Mouse (Mus musculus) limb, embryonic 12.5 days (tissue): Measurements from ENCODE around the gene Timp3. TPM values are rescaled to one million over a fixed set of nuclear protein-coding genes. Genes with fewer than 3 reads are reported as not detected.

Source experiments
- ATAC-seq: fragments of 200-750 bp; cut with Nextera tagmentation; 2 replicates; pipeline ENCODE4 v1.8.0; 2017; ENCODE audit warnings: low read depth, moderate TSS enrichment; ENCODE audit not compliant: insufficient number of reproducible peaks, insufficient read depth, low FRiP score, low TSS enrichment
- H3K27ac ChIP-seq: fragments of 300-500 bp; sonication (generic); 2 replicates; pipeline ENCODE4 v1.5.1; 2016; ENCODE audit warnings: mild to moderate bottlenecking, moderate library complexity
- H3K27me3 ChIP-seq: fragments of 300-500 bp; sonication (generic); 2 replicates; pipeline ENCODE4 v1.6.1; 2016; ENCODE audit warnings: mild to moderate bottlenecking, moderate library complexity
- H3K36me3 ChIP-seq: fragments of 300-500 bp; sonication (generic); 2 replicates; pipeline ENCODE4 v1.6.1; 2016; ENCODE audit warnings: mild to moderate bottlenecking, moderate library complexity
- H3K4me1 ChIP-seq: fragments of 300-500 bp; sonication (generic); replicated peaks from 2 replicates; pipeline ENCODE4 v1.6.1; 2016
- H3K4me2 ChIP-seq: fragments of 300-500 bp; sonication (generic); 2 replicates; pipeline ENCODE4 v1.6.1; 2016; ENCODE audit warnings: mild to moderate bottlenecking, moderate library complexity
- H3K4me3 ChIP-seq: fragments of 300-500 bp; sonication (generic); replicated peaks from 2 replicates; pipeline ENCODE4 v1.5.1; 2016; ENCODE audit warnings: mild to moderate bottlenecking
- H3K9ac ChIP-seq: fragments of 300-500 bp; sonication (generic); replicated peaks from 2 replicates; pipeline ENCODE4 v1.6.1; 2016; ENCODE audit warnings: mild to moderate bottlenecking, moderate library complexity
- H3K9me3 ChIP-seq: fragments of 300-500 bp; sonication (generic); 2 replicates; pipeline ENCODE4 v1.6.1; 2016; ENCODE audit warnings: mild to moderate bottlenecking, moderate library complexity
- WGBS: fragments of 180-500 bp; shearing (Covaris S2); methylation state at CpG from one replicate; pipeline ENCODE4 v1.1.7; 2016; 5-methylcytosine and 5-hydroxymethylcytosine counted together
- polyA plus RNA-seq: library from polyadenylated mRNA; unstranded; fragments of >200 nt; fragmentation: Nextera tagmentation; extraction: Ambion mirVana; gene quantifications from 2 replicates; pipeline ENCODE4 v1.2.1, GENCODE M21; 2016

Timp3 gene
- polyA plus RNA-seq, 1 experiment from 2014 or later = 66.3 TPM

DNA sequence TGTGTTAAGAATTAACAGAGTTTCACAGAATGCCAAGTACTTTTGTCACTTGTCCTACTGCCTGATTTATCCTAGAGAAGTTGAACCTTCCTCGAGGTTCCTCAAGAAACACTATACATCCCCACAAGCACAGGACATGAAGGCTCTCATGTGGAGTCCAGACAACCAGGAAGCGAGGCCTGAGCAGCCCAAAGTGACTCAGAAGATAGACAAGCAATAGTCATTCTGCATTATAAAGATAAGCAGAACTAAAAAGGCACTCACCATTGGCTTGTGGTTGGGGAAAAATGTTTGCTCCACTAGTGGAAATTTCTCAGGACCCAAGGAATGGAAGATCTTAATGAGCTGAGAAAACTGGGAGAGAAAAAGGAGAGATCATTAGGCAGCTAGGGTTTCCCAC, 51.1 kb downstream of the Timp3 start:
- 86% methylated on average over 2 of the region's 2 CpGs for WGBS
- ATAC-seq = no peak
- Histone ChIP-seq H3K4me2 (no peak overlapping the region), H3K4me1 (no peaks in the 10 kb centered on the region), H3K27ac (no peak overlapping the region), H3K9ac (no peak overlapping the region), H3K9me3 (no peaks in the 10 kb centered on the region), H3K27me3 (no peaks in the 10 kb centered on the region), H3K4me3 (no peak overlapping the region), H3K36me3 (peaks cover 27% of the 10 kb centered on the region)

DNA sequence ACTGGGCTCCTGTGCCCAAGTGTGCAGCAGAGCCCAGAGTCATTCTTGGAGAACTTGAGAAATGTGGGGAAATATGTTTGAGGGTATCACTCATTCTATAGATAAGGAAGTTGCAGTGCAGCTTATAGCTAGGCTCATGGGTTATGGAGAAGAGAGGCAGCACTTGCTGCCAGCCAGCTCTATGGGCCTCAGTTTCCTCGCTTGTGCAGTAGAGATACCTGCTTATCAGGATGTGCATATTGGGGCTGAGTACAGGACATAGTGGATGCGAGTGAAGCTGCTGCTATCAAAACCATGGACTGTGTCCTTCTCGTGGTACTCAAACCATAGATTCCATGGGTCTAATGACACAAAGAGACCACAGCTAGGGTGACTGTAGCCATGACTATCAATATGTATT, 52.3 kb downstream of the Timp3 start:
- H3K4me1 ChIP-seq = no peaks in the 10 kb centered on the region
- H3K4me2 ChIP-seq = no peak overlapping the region
- H3K9me3 ChIP-seq = no peaks in the 10 kb centered on the region
- peaks cover 18% of the 10 kb centered on the region for H3K36me3 ChIP-seq
- H3K4me3 ChIP-seq = no peak overlapping the region
- no peak overlapping the region for H3K27ac ChIP-seq
- H3K9ac ChIP-seq = no peak overlapping the region
- WGBS = 94% methylated on average over 3 of the region's 3 CpGs
- H3K27me3 ChIP-seq = no peaks in the 10 kb centered on the region
- no peak for ATAC-seq

GRCm38 (mm10) chr10:86356819-86357563, 56.8 kb downstream of the Timp3 start:
- Histone ChIP-seq H3K4me2 (no peak overlapping the region), H3K36me3 (no peaks in the 10 kb centered on the region), H3K4me3 (no peak overlapping the region), H3K9ac (no peak overlapping the region), H3K9me3 (no peaks in the 10 kb centered on the region), H3K27me3 (no peaks in the 10 kb centered on the region), H3K27ac (no peak overlapping the region), H3K4me1 (peaks cover 16% of the 10 kb centered on the region)
- no peak for ATAC-seq
- 57% methylated on average over 5 of the region's 5 CpGs for WGBS

- H3K27ac ChIP-seq = no peak overlapping the region
- no peaks in the 10 kb centered on the region; the same call in 1 of the 2 replicates for H3K27me3 ChIP-seq
- H3K9ac ChIP-seq = no peak overlapping the region
- WGBS = 81% methylated on average over 7 of the region's 7 CpGs
- no peaks in the 10 kb centered on the region for H3K36me3 ChIP-seq
- ATAC-seq = no peak
- H3K4me1 ChIP-seq = peaks cover 17% of the 10 kb centered on the region
- H3K9me3 ChIP-seq = no peaks in the 10 kb centered on the region
- H3K4me2 ChIP-seq = no peak overlapping the region
- H3K4me3 ChIP-seq = no peak overlapping the region
Observed at GRCm38 (mm10) chr10:86358307-86358975, 58.3 kb downstream of the Timp3 start.

DNA sequence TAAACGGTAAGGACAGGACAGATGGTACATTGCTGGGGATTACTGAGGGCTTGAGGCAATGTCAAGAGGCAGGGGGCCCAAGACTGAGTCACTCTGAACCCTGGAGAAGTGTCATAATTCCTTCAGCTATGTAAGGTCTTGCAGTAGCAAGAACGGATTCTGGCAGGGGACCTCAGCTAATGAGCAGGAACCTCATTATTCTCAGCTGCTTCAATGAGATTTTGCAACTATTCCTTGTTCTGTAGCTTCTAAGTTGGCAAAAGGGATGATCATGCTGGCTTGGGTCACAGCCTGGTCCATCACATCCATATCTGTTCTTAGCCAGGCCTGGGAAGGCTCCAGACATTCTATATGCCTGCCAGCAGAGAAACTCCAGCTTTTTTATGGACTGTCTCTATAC, 59.0 kb downstream of the Timp3 start:
- Histone ChIP-seq H3K4me1 (peaks cover 20% of the 10 kb centered on the region), H3K27ac (peak overlapping the region; percentile 37; the same call in 1 of the 2 replicates), H3K27me3 (no peaks in the 10 kb centered on the region; the same call in 1 of the 2 replicates), H3K9me3 (no peaks in the 10 kb centered on the region), H3K4me3 (no peak overlapping the region), H3K9ac (no peak overlapping the region), H3K4me2 (no peak overlapping the region), H3K36me3 (no peaks in the 10 kb centered on the region)
- ATAC-seq = no peak
- 28% methylated on average over 2 of the region's 2 CpGs for WGBS

GRCm38 (mm10) chr10:86359699-86360098, 59.5 kb downstream of the Timp3 start:
- Histone ChIP-seq H3K9me3 (no peaks in the 10 kb centered on the region), H3K27me3 (no peaks in the 10 kb centered on the region; the same call in 1 of the 2 replicates), H3K9ac (no peak overlapping the region), H3K4me3 (no peak overlapping the region), H3K36me3 (no peaks in the 10 kb centered on the region), H3K4me1 (peaks cover 20% of the 10 kb centered on the region), H3K4me2 (no peak overlapping the region), H3K27ac (peak overlapping the region; percentile 37; the same call in 1 of the 2 replicates)
- WGBS = 15% methylated on average over 4 of the region's 4 CpGs
- ATAC-seq = no peak

GRCm38 (mm10) chr10:86363669-86364309, 63.6 kb downstream of the Timp3 start:
- Histone ChIP-seq H3K27me3 (no peaks in the 10 kb centered on the region; the same call in 1 of the 2 replicates), H3K4me2 (no peak overlapping the region), H3K9me3 (no peaks in the 10 kb centered on the region), H3K9ac (no peak overlapping the region), H3K4me3 (no peak overlapping the region), H3K36me3 (no peaks in the 10 kb centered on the region), H3K27ac (no peak overlapping the region), H3K4me1 (peaks cover 45% of the 10 kb centered on the region)
- WGBS = 81% methylated on average over 8 of the region's 8 CpGs
- no peak for ATAC-seq

- no peaks in the 10 kb centered on the region; the same call in 1 of the 2 replicates for H3K27me3 ChIP-seq
- ATAC-seq = peak; percentile 58
- no peak overlapping the region for H3K9ac ChIP-seq
- no peak overlapping the region for H3K4me3 ChIP-seq
- 0 out of 2 replicates have a peak overlapping the region, but pooled peaks have one; percentile 2 for H3K27ac ChIP-seq
- H3K4me1 ChIP-seq = peaks cover 45% of the 10 kb centered on the region
- no peak overlapping the region for H3K4me2 ChIP-seq
- 45% methylated on average over 5 of the region's 5 CpGs for WGBS
- H3K9me3 ChIP-seq = no peaks in the 10 kb centered on the region
- H3K36me3 ChIP-seq = no peaks in the 10 kb centered on the region
Observed at GRCm38 (mm10) chr10:86365632-86366092, 65.5 kb downstream of the Timp3 start.

GRCm38 (mm10) chr10:86367346-86367745, 67.2 kb downstream of the Timp3 start:
- no peaks in the 10 kb centered on the region for H3K36me3 ChIP-seq
- no peaks in the 10 kb centered on the region for H3K9me3 ChIP-seq
- peaks cover 49% of the 10 kb centered on the region for H3K4me1 ChIP-seq
- H3K4me3 ChIP-seq = no peak overlapping the region
- ATAC-seq = no peak
- WGBS = 62% methylated on average over 4 of the region's 4 CpGs
- H3K4me2 ChIP-seq = no peak overlapping the region
- H3K27ac ChIP-seq = 0 out of 2 replicates have a peak overlapping the region, but pooled peaks have one; percentile 0
- H3K27me3 ChIP-seq = no peaks in the 10 kb centered on the region; the same call in 1 of the 2 replicates
- no peak overlapping the region for H3K9ac ChIP-seq

DNA sequence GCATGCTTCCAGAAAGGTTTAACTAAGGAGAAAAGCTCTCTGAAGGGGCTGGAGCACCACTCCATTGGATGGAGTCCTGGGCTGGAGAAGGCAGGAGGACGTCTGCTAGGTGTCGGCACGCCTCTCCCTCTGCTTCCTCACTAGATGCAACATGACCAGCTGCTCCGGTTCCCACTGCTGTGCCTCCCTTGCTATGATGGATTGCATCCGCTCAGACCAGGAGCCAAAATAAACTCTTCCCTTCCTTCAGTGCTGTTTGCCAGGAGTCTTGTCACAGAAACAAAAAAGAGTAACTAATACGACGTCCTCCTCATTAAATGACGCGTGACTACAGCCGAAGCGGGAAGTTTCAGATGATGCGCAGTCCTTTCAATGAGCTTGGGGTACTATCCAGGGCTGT, 68.6 kb downstream of the Timp3 start:
- Histone ChIP-seq H3K4me1 (peaks cover 45% of the 10 kb centered on the region), H3K4me2 (no peak overlapping the region), H3K27me3 (no peaks in the 10 kb centered on the region), H3K4me3 (no peak overlapping the region), H3K36me3 (no peaks in the 10 kb centered on the region), H3K9me3 (no peaks in the 10 kb centered on the region), H3K27ac (no peak overlapping the region), H3K9ac (no peak overlapping the region)
- 79% methylated on average over 12 of the region's 12 CpGs for WGBS
- no peak for ATAC-seq

DNA sequence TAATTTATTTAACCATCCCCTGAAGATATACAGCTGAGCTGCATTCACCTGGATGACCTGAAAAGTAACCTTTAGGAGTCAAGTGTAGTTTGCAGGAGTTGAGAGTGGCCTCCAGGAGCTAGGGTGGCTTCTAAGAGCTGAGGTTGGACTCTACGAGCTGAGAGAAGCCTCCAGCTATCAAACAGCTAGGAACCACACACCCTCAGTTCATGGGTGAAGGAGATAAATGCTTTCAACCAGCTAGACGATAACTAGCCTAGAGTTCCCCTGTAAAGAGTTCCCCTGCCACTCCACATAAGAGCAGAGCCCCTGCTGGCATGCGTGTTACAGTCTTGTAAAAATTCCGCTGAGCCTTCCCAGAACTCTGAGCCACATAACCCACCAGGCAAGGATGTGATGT, 69.2 kb downstream of the Timp3 start:
- Histone ChIP-seq H3K27ac (no peak overlapping the region), H3K9me3 (no peaks in the 10 kb centered on the region), H3K4me3 (no peak overlapping the region), H3K9ac (no peak overlapping the region), H3K27me3 (no peaks in the 10 kb centered on the region), H3K36me3 (no peaks in the 10 kb centered on the region), H3K4me1 (peaks cover 45% of the 10 kb centered on the region), H3K4me2 (no peak overlapping the region)
- ATAC-seq = no peak
- WGBS = 44% methylated on average over 4 of the region's 4 CpGs
